Mouse (Mus musculus) megakaryocyte, embryonic 14.5 days (primary cell): ENCODE results near the gene Ildr1. TPM values are rescaled to one million over a fixed set of nuclear protein-coding genes. Genes with fewer than 3 reads are reported as not detected.

Source experiments
- H3K27me3 ChIP-seq: replicated peaks from 2 replicates; pipeline ENCODE3; 2012; ENCODE audit warnings: inconsistent platforms
- H3K36me3 ChIP-seq: replicated peaks from 2 replicates; pipeline ENCODE3; 2012; ENCODE audit warnings: low read length, inconsistent platforms, mixed read lengths
- H3K4me1 ChIP-seq: 2 replicates; pipeline ENCODE4 v1.6.1; 2012; ENCODE audit warnings: inconsistent platforms
- H3K4me3 ChIP-seq: replicated peaks from 2 replicates; pipeline ENCODE3; 2012; ENCODE audit warnings: moderate library complexity, mild to moderate bottlenecking, inconsistent platforms
- H3K9me3 ChIP-seq: 2 replicates; pipeline ENCODE4 v1.6.1; 2012; ENCODE audit warnings: inconsistent platforms
- FLI1 ChIP-seq: IDR thresholded peaks from 2 replicates; pipeline ENCODE4 v1.6.1; 2012; ENCODE audit warnings: low read length, inconsistent platforms, mixed read lengths
- GATA1 ChIP-seq: IDR thresholded peaks from 3 replicates; pipeline ENCODE4 v1.6.1; 2012; ENCODE audit warnings: mixed read lengths, low read length, inconsistent platforms, borderline replicate concordance
- polyA plus RNA-seq: library from polyadenylated mRNA; stranded (reverse); fragments of >175 nt; gene quantifications from 2 replicates; pipeline ENCODE4 v1.2.3, GENCODE M21; 2012; ENCODE audit warnings: low replicate concordance; ENCODE audit not compliant: insufficient read depth

Gene Ildr1
- polyA plus RNA-seq, 1 experiment: not detected

DNA sequence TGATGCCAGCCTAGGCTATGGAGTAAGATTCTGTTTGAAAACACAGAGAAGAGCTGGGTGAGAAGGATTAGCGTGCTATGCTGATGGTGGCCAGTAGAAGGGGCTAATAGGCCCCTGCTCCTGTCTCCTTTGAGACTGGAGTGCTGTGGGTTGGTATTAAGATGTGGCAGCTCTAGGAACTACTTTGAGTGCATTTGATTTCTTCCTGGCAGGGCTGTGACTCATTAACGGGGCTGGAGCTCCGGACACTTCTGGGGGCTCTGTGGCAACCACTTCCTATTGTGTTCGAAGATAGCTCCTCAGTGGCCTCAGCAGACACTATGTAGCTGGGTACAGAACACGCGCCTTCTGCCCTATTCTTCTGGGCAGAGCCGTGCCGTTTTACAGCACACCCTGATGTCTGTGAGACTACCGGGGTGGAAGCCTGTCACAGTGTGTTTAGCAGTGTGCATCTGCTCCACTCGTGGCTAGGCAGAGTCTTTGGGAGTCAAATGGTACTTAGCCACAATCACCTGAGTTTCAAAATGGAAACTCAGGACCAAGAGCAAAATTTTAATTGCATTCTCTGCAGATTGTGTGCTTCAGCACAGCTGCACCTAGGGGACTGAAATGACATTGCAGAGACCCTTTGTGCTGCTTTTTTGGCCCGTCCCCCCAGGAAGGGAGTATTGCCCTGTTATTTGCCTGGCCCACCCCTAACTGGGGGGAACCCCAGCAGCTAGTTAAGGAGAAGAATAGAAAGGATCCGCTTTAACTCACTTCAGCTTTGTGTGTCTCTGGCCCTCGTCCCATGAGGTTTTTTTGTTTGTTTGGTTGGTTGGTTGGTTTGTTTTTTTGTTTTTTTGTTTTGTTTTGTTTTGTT is 26.6 kb downstream of the Ildr1 start:
- Histone ChIP-seq H3K9me3 (no peaks in the 10 kb centered on the region), H3K27me3 (peaks cover 59% of the 10 kb centered on the region), H3K36me3 (no peaks in the 10 kb centered on the region), H3K4me1 (peaks cover 20% of the 10 kb centered on the region), H3K4me3 (peak overlapping the region; percentile 68)
- TF ChIP-seq GATA1 (no peak), FLI1 (no peak)

DNA sequence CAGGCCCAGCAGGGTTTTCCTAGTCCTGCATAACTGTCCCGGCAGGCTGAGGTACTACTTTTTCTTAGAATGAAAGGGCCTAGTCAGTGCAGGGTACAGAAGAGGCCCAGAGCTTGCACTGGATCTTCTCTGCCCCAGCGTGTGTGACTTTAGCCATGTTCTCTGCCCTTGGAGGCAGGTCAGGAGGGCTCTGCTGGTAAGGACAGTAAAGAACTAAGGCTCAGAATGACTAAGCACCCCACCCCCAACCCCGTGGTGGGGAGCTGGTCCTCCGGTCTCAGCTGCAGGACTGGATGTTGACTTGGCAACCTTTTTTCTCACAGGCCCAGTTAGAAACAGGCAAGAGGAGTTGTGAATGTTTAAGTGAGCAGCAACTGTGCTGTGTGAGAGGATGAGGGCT is 29.0 kb downstream of the Ildr1 start:
- Histone ChIP-seq H3K27me3 (peaks cover 46% of the 10 kb centered on the region), H3K4me3 (no peak overlapping the region), H3K36me3 (no peaks in the 10 kb centered on the region), H3K9me3 (no peaks in the 10 kb centered on the region), H3K4me1 (peaks cover 20% of the 10 kb centered on the region)
- TF ChIP-seq GATA1 (no peak), FLI1 (no peak)

DNA sequence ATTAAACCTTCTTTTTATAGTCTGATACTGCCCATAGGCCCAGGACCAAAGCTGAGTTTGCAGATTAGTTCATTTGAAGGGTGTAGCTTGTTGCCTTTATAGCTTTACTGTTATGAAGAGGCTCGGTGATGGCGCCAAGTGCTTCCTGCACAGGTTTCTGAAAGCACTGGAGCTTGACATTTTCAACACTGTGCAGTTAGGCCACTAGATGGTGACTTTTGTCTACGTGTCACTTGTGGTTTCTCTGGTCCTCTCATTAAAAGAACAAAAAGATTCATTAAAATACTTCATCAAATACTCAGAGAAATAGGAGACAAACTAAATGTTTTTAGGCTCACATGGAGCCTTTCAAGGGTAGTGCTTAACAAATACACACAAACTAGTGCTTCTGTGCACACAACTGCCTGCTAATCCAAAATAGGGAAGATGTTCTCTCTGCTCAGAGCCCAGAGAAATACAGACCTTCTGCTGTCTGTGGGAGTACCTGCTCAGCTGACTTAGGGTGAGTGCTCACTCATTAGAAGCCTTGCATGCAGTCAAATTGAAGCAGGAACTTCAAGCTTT is 30.2 kb downstream of the Ildr1 start:
- H3K4me3 ChIP-seq: no peak overlapping the region
- TF ChIP-seq FLI1 (no peak), GATA1 (no peak)
- H3K27me3 ChIP-seq: peaks cover 41% of the 10 kb centered on the region
- peaks cover 20% of the 10 kb centered on the region for H3K4me1 ChIP-seq
- no peaks in the 10 kb centered on the region for H3K36me3 ChIP-seq
- H3K9me3 ChIP-seq: no peaks in the 10 kb centered on the region

DNA sequence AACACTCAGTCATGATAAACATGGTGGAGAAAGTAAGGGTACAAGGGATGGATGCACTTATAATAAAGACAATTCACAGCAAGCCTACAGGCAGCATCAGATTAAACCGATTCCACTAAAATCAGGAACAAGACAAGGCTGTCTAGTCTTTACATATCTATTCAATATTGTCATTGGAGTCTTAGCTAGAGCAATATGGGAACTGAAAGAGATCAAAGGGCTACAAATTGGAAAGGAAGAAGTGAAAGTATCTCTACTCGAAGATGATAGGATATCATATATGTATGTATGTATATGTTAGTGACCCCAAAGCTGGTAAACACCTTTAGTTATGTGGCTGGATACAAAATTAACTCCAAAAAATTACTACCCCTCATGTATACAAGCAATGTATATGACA is 35.2 kb downstream of the Ildr1 start:
- no peaks in the 10 kb centered on the region for H3K4me1 ChIP-seq
- no peak overlapping the region for H3K4me3 ChIP-seq
- H3K36me3 ChIP-seq: no peaks in the 10 kb centered on the region
- peaks cover 5% of the 10 kb centered on the region for H3K27me3 ChIP-seq
- no peak for TF ChIP-seq FLI1
- no peak for TF ChIP-seq GATA1
- no peaks in the 10 kb centered on the region for H3K9me3 ChIP-seq

DNA sequence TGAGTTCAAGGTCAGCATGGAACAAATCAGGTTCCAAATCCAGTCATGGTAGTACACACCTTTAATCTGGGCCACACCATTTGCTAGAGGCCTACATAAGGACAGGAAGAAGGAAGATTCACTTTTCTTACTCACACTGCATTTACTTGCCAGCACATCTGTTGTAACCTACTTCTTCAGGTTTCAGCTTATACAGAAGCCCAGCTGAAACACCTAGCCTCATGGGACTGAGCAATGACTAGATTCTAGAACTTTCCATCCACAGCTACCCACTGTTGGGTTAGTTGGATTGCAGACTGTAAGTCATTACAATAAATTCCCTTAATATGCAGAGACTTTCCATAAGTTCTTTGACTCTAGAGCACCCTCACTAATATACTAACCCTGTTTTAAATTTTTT is 38.8 kb downstream of the Ildr1 start:
- no peak for TF ChIP-seq FLI1
- no peak for TF ChIP-seq GATA1

DNA sequence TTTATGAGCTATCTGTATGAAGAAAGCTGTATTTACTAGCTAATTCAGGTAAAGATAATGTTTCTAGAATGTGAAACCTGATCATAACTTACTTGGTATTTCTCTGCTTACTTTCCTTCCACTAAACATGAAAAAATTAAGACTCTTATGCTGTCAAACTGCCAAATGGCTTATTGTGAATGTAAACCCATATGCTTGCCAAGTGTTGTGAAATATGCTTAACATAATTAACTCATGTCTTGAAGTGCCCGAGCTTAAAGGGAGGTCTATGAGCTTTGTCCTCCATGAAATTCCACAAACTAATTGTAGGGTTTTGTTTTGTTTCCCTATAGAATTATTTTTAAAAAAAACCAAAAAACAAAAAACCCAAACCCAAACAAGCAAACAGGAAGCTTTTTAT is 40.0 kb downstream of the Ildr1 start:
- no peak for TF ChIP-seq FLI1
- no peak for TF ChIP-seq GATA1

More for the DNA sequence above, 38.8 kb downstream of the Ildr1 start:
- Histone ChIP-seq H3K9me3 (no peaks in the 10 kb centered on the region), H3K27me3 (no peaks in the 10 kb centered on the region), H3K4me3 (no peak overlapping the region), H3K36me3 (no peaks in the 10 kb centered on the region), H3K4me1 (no peaks in the 10 kb centered on the region)

DNA sequence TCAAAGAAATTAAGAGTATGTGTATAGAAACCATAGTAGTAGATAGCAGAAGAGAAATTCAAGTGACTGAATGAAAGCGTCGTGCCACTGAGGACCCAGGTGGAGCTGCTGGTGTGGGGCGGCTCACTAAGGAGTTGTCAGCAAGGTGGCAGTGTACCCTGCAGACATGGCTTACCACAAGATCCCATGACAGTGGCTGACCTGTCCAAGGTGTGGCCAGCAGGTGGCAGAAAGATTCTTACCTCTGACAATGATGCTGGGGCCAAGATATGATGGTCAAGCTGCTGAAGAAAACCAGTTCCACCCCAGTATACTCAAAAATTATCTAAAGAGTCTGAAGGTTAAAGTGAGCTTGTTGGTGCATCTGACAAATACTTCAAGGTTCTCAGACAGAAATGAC is 41.6 kb downstream of the Ildr1 start:
- Histone ChIP-seq H3K9me3 (no peaks in the 10 kb centered on the region), H3K27me3 (peaks cover 2% of the 10 kb centered on the region), H3K4me3 (no peak overlapping the region), H3K4me1 (no peaks in the 10 kb centered on the region), H3K36me3 (no peaks in the 10 kb centered on the region)
- TF ChIP-seq FLI1 (no peak), GATA1 (no peak)

More for the DNA sequence above, 40.0 kb downstream of the Ildr1 start:
- Histone ChIP-seq H3K27me3 (no peaks in the 10 kb centered on the region), H3K36me3 (no peaks in the 10 kb centered on the region), H3K9me3 (no peaks in the 10 kb centered on the region), H3K4me1 (no peaks in the 10 kb centered on the region), H3K4me3 (no peak overlapping the region)

DNA sequence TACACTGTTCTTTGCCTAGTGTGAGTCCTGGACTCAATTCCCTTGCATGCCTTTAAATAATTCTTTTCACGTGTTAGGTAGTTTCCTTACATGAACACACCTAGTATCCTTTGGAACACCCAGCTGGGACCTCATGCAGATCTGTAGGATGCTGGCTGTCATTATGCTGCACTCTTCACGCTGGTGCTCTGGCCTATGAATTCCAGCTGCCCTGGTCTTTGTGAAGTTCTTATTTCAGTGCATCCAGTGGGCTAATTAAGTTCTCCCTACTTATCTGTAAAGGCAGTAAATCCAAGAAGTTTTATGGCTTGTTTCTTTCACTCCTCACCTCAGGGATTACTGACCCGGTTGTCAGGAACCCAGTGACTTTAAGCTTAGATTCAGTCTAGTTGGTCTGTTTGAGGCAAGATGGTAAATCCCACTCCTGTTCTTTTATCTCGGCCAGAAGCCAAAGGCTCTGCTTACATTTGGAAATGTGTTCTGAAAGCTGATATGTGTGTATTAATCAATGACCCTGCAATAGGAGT is 45.7 kb downstream of the Ildr1 start:
- no peak overlapping the region for H3K4me3 ChIP-seq
- peaks cover 6% of the 10 kb centered on the region for H3K27me3 ChIP-seq
- H3K36me3 ChIP-seq: no peaks in the 10 kb centered on the region
- H3K9me3 ChIP-seq: no peaks in the 10 kb centered on the region
- TF ChIP-seq FLI1: no peak
- no peak for TF ChIP-seq GATA1
- H3K4me1 ChIP-seq: no peaks in the 10 kb centered on the region

DNA sequence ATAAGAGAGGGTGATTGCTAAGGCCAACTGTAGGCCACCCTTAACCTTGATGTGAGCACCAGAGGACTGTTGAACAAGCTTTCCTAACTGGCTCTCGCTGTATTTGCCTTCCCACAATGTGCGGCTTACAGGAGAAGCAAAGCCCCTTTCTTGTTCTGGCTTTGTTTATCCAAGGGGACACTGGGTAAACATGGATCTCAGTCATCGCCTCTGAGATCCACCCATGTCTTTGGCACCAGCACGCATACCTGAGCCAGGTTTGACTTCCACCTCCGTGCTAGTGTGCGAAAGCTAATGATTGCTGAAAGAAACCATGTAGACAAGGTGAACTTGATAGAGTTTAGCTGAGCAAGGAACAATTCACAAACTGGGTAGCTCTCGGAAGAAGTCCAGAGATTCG is 49.8 kb downstream of the Ildr1 start:
- Histone ChIP-seq H3K27me3 (peaks cover 6% of the 10 kb centered on the region), H3K36me3 (no peaks in the 10 kb centered on the region), H3K4me1 (no peaks in the 10 kb centered on the region), H3K4me3 (no peak overlapping the region), H3K9me3 (no peaks in the 10 kb centered on the region)
- no peak for TF ChIP-seq GATA1
- no peak for TF ChIP-seq FLI1

DNA sequence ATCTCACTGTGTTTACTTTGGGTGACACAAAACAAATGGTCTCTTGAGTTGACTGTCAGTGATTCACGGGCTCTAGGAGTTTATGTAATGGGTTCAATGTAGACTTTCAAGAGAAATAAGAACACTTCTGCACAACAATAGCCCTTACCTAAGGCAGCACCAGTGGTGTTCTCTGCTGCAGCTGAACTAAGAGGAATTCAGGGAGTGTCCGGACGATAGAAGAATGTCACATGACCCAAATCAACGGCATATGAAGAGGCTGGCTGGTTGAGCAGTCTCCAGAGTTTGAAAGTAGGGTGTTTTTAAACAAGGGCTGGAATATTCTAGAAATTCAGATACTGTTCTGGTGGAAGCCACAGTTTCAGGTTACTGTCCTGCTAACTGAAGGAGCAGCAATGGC is 53.3 kb downstream of the Ildr1 start:
- TF ChIP-seq FLI1 (no peak), GATA1 (no peak)
- Histone ChIP-seq H3K27me3 (peaks cover 2% of the 10 kb centered on the region), H3K9me3 (no peaks in the 10 kb centered on the region), H3K4me1 (no peaks in the 10 kb centered on the region; the same call in 1 of the 2 replicates), H3K36me3 (no peaks in the 10 kb centered on the region), H3K4me3 (no peak overlapping the region)
